Mouse (Mus musculus) G1E (cell line): ENCODE data around the gene Gns.

Experiments
- CTCF ChIP-seq: IDR thresholded peaks from 2 replicates; pipeline ENCODE4 v1.5.1; 2012; ENCODE audit warnings: low read depth, low read length, inconsistent platforms, mixed read lengths
- GATA2 ChIP-seq: IDR thresholded peaks from 2 replicates; pipeline ENCODE4 v1.6.1; 2012; ENCODE audit warnings: low read depth, low read length, inconsistent platforms, borderline replicate concordance
- POLR2AphosphoS5 ChIP-seq: IDR thresholded peaks from 2 replicates; pipeline ENCODE4 v1.6.1; 2012; ENCODE audit warnings: low read depth, low read length, inconsistent platforms; ENCODE audit not compliant: insufficient replicate concordance
- TAL1 ChIP-seq: conservative IDR thresholded peaks from 2 replicates; pipeline ENCODE4 v1.6.1; 2012; ENCODE audit warnings: low read depth, low read length, inconsistent platforms, mixed read lengths

DNA sequence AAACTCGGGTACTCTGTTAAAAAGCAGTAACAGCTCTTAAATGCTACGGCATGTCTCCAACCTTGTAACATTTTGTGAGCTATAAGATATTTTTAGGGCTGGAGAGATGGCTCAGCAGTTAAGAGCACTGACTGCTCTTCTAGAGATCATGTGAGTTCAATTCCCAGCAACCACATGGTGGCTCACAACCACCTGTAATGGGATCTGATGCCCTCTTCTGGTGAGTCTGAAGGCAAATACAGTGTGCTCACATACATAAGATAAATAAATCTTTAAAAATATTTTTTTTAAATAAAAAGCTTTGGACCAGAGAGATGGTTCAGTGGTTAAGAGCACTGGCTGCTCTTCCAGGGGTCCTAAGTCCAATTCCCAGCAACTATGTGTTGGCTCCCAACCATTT lies 4.5 kb upstream of the Gns start:
- TF ChIP-seq CTCF (no peak), POLR2AphosphoS5 (no peak), GATA2 (no peak), TAL1 (no peak)
